Mouse (Mus musculus) thymus, postnatal 36 days (tissue): Measurements from ENCODE around the gene Parp9.

Experiments used
- DNase-seq, 2 experiments: peaks; one replicate each; pipeline ENCODE4 v3.0.0; 2022; ENCODE audit warnings: mixed read lengths in 2 of 2

Gene Parp9

GRCm38 (mm10) chr16:36008396-36008795 lies 70.1 kb downstream of the Parp9 start:
- DNase-seq = no peak

GRCm38 (mm10) chr16:36016335-36016734 lies 78.1 kb downstream of the Parp9 start:
- no peak for DNase-seq
